Mouse (Mus musculus) liver, embryonic 16.5 days (tissue): Measurements from ENCODE around the gene Lrrfip1. TPM values are rescaled to one million over a fixed set of nuclear protein-coding genes. Genes with fewer than 3 reads are reported as not detected.

Experiments used
- ATAC-seq: fragments of 200-750 bp; cut with Nextera tagmentation; 2 replicates; pipeline ENCODE4 v1.8.0; 2017; ENCODE audit warnings: low read depth, mild to moderate bottlenecking, moderate number of reproducible peaks, moderate library complexity
- H3K27ac ChIP-seq: fragments of 300-500 bp; sonication (generic); 2 replicates; pipeline ENCODE4 v1.5.1; 2014; ENCODE audit warnings: mild to moderate bottlenecking, low read length
- H3K27me3 ChIP-seq: fragments of 300-500 bp; sonication (generic); 2 replicates; pipeline ENCODE4 v1.6.1; 2014; ENCODE audit warnings: low read depth, low read length, mixed read lengths; ENCODE audit not compliant: control insufficient read depth, insufficient read depth
- H3K36me3 ChIP-seq: fragments of 300-500 bp; sonication (generic); 2 replicates; pipeline ENCODE4 v1.6.1; 2014; ENCODE audit warnings: mild to moderate bottlenecking; ENCODE audit not compliant: control insufficient read depth, insufficient read depth
- H3K4me1 ChIP-seq: fragments of 300-500 bp; sonication (generic); 2 replicates; pipeline ENCODE4 v1.6.1; 2014; ENCODE audit warnings: low read depth, low read length, mixed read lengths; ENCODE audit not compliant: control insufficient read depth
- H3K4me2 ChIP-seq: fragments of 300-500 bp; sonication (generic); 2 replicates; pipeline ENCODE4 v1.6.1; 2014; ENCODE audit warnings: low read depth, low read length, mixed read lengths
- H3K4me3 ChIP-seq: fragments of 300-500 bp; sonication (generic); 2 replicates; pipeline ENCODE4 v1.5.1; 2014; ENCODE audit warnings: low read depth, mild to moderate bottlenecking, low read length
- H3K9ac ChIP-seq: fragments of 300-500 bp; sonication (generic); 2 replicates; pipeline ENCODE4 v1.6.1; 2014; ENCODE audit warnings: low read depth, low read length
- H3K9me3 ChIP-seq: fragments of 300-500 bp; sonication (generic); replicated peaks from 2 replicates; pipeline ENCODE4 v1.6.1; 2016; ENCODE audit warnings: low read length; ENCODE audit not compliant: control insufficient read depth
- WGBS: fragments of 180-500 bp; shearing (Covaris S2); extraction: QIAGEN DNeasy Blood & Tissue Kit; methylation state at CpG from one replicate; pipeline ENCODE4 v1.1.7; 2014; ENCODE audit not compliant: insufficient replicate concordance; 5-methylcytosine and 5-hydroxymethylcytosine counted together
- polyA plus RNA-seq: library from polyadenylated mRNA; unstranded; fragments of >200 nt; fragmentation: Nextera tagmentation; extraction: Ambion mirVana; gene quantifications from 2 replicates; pipeline ENCODE4 v1.2.1, GENCODE M21; 2015

Gene Lrrfip1
- polyA plus RNA-seq, 1 experiment from 2014 or later = 20.5 TPM

- no peak overlapping the region for H3K4me2 ChIP-seq
- no peak overlapping the region for H3K27ac ChIP-seq
- no peaks in the 10 kb centered on the region; the same call in 1 of the 2 replicates for H3K36me3 ChIP-seq
- H3K9me3 ChIP-seq = no peaks in the 10 kb centered on the region
- H3K27me3 ChIP-seq = no peaks in the 10 kb centered on the region
- ATAC-seq = no peak
- no peak overlapping the region for H3K4me3 ChIP-seq
- no peak overlapping the region for H3K9ac ChIP-seq
- no peaks in the 10 kb centered on the region for H3K4me1 ChIP-seq
- 50% methylated on average over 3 of the region's 3 CpGs for WGBS
These were observed 25.9 kb downstream of the Lrrfip1 start for GRCm38 (mm10) chr1:91024464-91024863.

- WGBS = 59% methylated on average over 2 of the region's 2 CpGs
- Histone ChIP-seq H3K4me1 (no peaks in the 10 kb centered on the region), H3K4me3 (no peak overlapping the region), H3K27me3 (no peaks in the 10 kb centered on the region), H3K27ac (no peak overlapping the region), H3K9ac (no peak overlapping the region), H3K36me3 (no peaks in the 10 kb centered on the region; the same call in 1 of the 2 replicates), H3K4me2 (no peak overlapping the region), H3K9me3 (no peaks in the 10 kb centered on the region)
- ATAC-seq = no peak
These were observed 28.4 kb downstream of the Lrrfip1 start for GRCm38 (mm10) chr1:91026945-91027344.

- no peak overlapping the region for H3K27ac ChIP-seq
- H3K4me1 ChIP-seq = no peaks in the 10 kb centered on the region
- H3K4me3 ChIP-seq = no peak overlapping the region
- H3K9ac ChIP-seq = no peak overlapping the region
- H3K4me2 ChIP-seq = no peak overlapping the region
- ATAC-seq = no peak
- 53% methylated on average over 1 of the region's 1 CpGs for WGBS
- no peaks in the 10 kb centered on the region for H3K27me3 ChIP-seq
- no peaks in the 10 kb centered on the region; the same call in 1 of the 2 replicates for H3K36me3 ChIP-seq
- no peaks in the 10 kb centered on the region for H3K9me3 ChIP-seq
These were observed 31.8 kb downstream of the Lrrfip1 start for GRCm38 (mm10) chr1:91030383-91030782.

GRCm38 (mm10) chr1:91031547-91031946, 33.0 kb downstream of the Lrrfip1 start:
- 71% methylated on average over 4 of the region's 4 CpGs for WGBS
- no peak overlapping the region for H3K9ac ChIP-seq
- H3K27me3 ChIP-seq = no peaks in the 10 kb centered on the region
- no peak overlapping the region for H3K4me2 ChIP-seq
- no peaks in the 10 kb centered on the region for H3K9me3 ChIP-seq
- H3K27ac ChIP-seq = no peak overlapping the region
- no peak overlapping the region for H3K4me3 ChIP-seq
- ATAC-seq = no peak
- no peaks in the 10 kb centered on the region; the same call in 1 of the 2 replicates for H3K36me3 ChIP-seq
- H3K4me1 ChIP-seq = no peaks in the 10 kb centered on the region

GRCm38 (mm10) chr1:91032393-91032971, 33.9 kb downstream of the Lrrfip1 start:
- 50% methylated on average over 11 of the region's 11 CpGs for WGBS
- Histone ChIP-seq H3K27ac (no peak overlapping the region), H3K4me2 (no peak overlapping the region), H3K4me3 (no peak overlapping the region), H3K36me3 (no peaks in the 10 kb centered on the region), H3K4me1 (no peaks in the 10 kb centered on the region), H3K27me3 (no peaks in the 10 kb centered on the region), H3K9ac (no peak overlapping the region), H3K9me3 (no peaks in the 10 kb centered on the region)
- peak; percentile 84 for ATAC-seq

GRCm38 (mm10) chr1:91034547-91034946, 36.0 kb downstream of the Lrrfip1 start:
- H3K27ac ChIP-seq = no peak overlapping the region
- 32% methylated on average over 3 of the region's 3 CpGs for WGBS
- no peak overlapping the region for H3K4me3 ChIP-seq
- H3K4me1 ChIP-seq = no peaks in the 10 kb centered on the region
- H3K4me2 ChIP-seq = no peak overlapping the region
- H3K9me3 ChIP-seq = no peaks in the 10 kb centered on the region
- H3K27me3 ChIP-seq = no peaks in the 10 kb centered on the region
- H3K36me3 ChIP-seq = no peaks in the 10 kb centered on the region
- no peak for ATAC-seq
- no peak overlapping the region for H3K9ac ChIP-seq

GRCm38 (mm10) chr1:91035266-91035665, 36.7 kb downstream of the Lrrfip1 start:
- no peak overlapping the region for H3K27ac ChIP-seq
- H3K4me2 ChIP-seq = no peak overlapping the region
- H3K4me3 ChIP-seq = no peak overlapping the region
- 44% methylated on average over 2 of the region's 2 CpGs for WGBS
- H3K27me3 ChIP-seq = no peaks in the 10 kb centered on the region
- H3K36me3 ChIP-seq = no peaks in the 10 kb centered on the region
- no peaks in the 10 kb centered on the region for H3K9me3 ChIP-seq
- H3K9ac ChIP-seq = no peak overlapping the region
- ATAC-seq = no peak
- no peaks in the 10 kb centered on the region for H3K4me1 ChIP-seq

- WGBS = 37% methylated on average over 4 of the region's 4 CpGs
- no peak overlapping the region for H3K4me2 ChIP-seq
- ATAC-seq = no peak
- no peak overlapping the region for H3K27ac ChIP-seq
- H3K36me3 ChIP-seq = no peaks in the 10 kb centered on the region
- H3K9me3 ChIP-seq = no peaks in the 10 kb centered on the region
- H3K27me3 ChIP-seq = no peaks in the 10 kb centered on the region
- no peaks in the 10 kb centered on the region for H3K4me1 ChIP-seq
- no peak overlapping the region for H3K4me3 ChIP-seq
- no peak overlapping the region for H3K9ac ChIP-seq
These were observed 38.7 kb downstream of the Lrrfip1 start for GRCm38 (mm10) chr1:91037213-91037612.

- ATAC-seq = no peak
- H3K27ac ChIP-seq = no peak overlapping the region
- no peaks in the 10 kb centered on the region for H3K9me3 ChIP-seq
- H3K36me3 ChIP-seq = no peaks in the 10 kb centered on the region
- no peak overlapping the region for H3K9ac ChIP-seq
- H3K27me3 ChIP-seq = no peaks in the 10 kb centered on the region
- no peak overlapping the region for H3K4me3 ChIP-seq
- no peak overlapping the region for H3K4me2 ChIP-seq
- H3K4me1 ChIP-seq = peaks cover 2% of the 10 kb centered on the region; the same call in 1 of the 2 replicates
- WGBS = 38% methylated on average over 6 of the region's 6 CpGs
These were observed 39.5 kb downstream of the Lrrfip1 start for GRCm38 (mm10) chr1:91038010-91038409.
